Mouse (Mus musculus): ENCODE measurements around the gene Actl6b. TPM values are rescaled to one million over a fixed set of nuclear protein-coding genes. Genes with fewer than 3 reads are reported as not detected.
A peak's percentile ranks its signal among the peaks of the same experiment; 100 is the strongest.

The Actl6b gene
- polyA plus RNA-seq, 1 experiment from 2014 or later, result not detected

GRCm38 (mm10) chr5:137549840-137550239 is 3.5 kb upstream of the Actl6b start:
- Histone ChIP-seq H3K4me1 (peaks cover 8% of the 10 kb centered on the region; the same call in 1 of the 2 replicates), H3K27ac (no peak overlapping the region), H3K36me3 (no peaks in the 10 kb centered on the region), H3K27me3 (ENCODE audit: low read depth, poor library complexity, severe bottlenecking) (peaks cover 16% of the 10 kb centered on the region), H3K9me3 (replicated peaks) (no peaks in the 10 kb centered on the region), H3K4me3 (no peak overlapping the region)
- 94% methylated on average over 2 of the region's 2 CpGs for WGBS
- no peak for DNase-seq (ENCODE audit: low spot score)

- peaks cover 8% of the 10 kb centered on the region; the same call in 1 of the 2 replicates for H3K4me1 ChIP-seq
- DNase-seq (ENCODE audit: low spot score), result no peak
- H3K27ac ChIP-seq, result no peak overlapping the region
- H3K36me3 ChIP-seq, result no peaks in the 10 kb centered on the region
- 81% methylated on average over 5 of the region's 5 CpGs for WGBS
- no peak overlapping the region for H3K4me3 ChIP-seq
- H3K27me3 ChIP-seq (ENCODE audit: low read depth, poor library complexity, severe bottlenecking), result peaks cover 19% of the 10 kb centered on the region
- no peaks in the 10 kb centered on the region for H3K9me3 ChIP-seq (replicated peaks)
Measured at GRCm38 (mm10) chr5:137551119-137551518, 2.2 kb upstream of the Actl6b start.

GRCm38 (mm10) chr5:137553000-137553399 is 317 bp upstream of the Actl6b start:
- H3K27ac ChIP-seq, result no peak overlapping the region
- H3K4me1 ChIP-seq, result peaks cover 8% of the 10 kb centered on the region; the same call in 1 of the 2 replicates
- no peaks in the 10 kb centered on the region for H3K9me3 ChIP-seq (replicated peaks)
- 30% methylated on average over 6 of the region's 6 CpGs for WGBS
- H3K36me3 ChIP-seq, result no peaks in the 10 kb centered on the region
- no peak for DNase-seq (ENCODE audit: low spot score)
- H3K27me3 ChIP-seq (ENCODE audit: low read depth, poor library complexity, severe bottlenecking), result peaks cover 19% of the 10 kb centered on the region
- H3K4me3 ChIP-seq, result peak overlapping the region; percentile 23

GRCm38 (mm10) chr5:137553898-137554297 is 581 bp downstream of the Actl6b start:
- WGBS, result 47% methylated on average over 11 of the region's 11 CpGs
- peaks cover 19% of the 10 kb centered on the region for H3K27me3 ChIP-seq (ENCODE audit: low read depth, poor library complexity, severe bottlenecking)
- no peaks in the 10 kb centered on the region for H3K9me3 ChIP-seq (replicated peaks)
- no peaks in the 10 kb centered on the region for H3K36me3 ChIP-seq
- DNase-seq (ENCODE audit: low spot score), result no peak
- peaks cover 8% of the 10 kb centered on the region; the same call in 1 of the 2 replicates for H3K4me1 ChIP-seq
- no peak overlapping the region for H3K27ac ChIP-seq
- H3K4me3 ChIP-seq, result peak overlapping the region; percentile 23; the same call in 1 of the 2 replicates

- 71% methylated on average over 6 of the region's 6 CpGs for WGBS
- H3K4me3 ChIP-seq, result no peak overlapping the region
Measured at GRCm38 (mm10) chr5:137561556-137561955, 8.2 kb downstream of the Actl6b start.

GRCm38 (mm10) chr5:137562965-137563364 is 9.6 kb downstream of the Actl6b start:
- Histone ChIP-seq H3K27ac (no peak overlapping the region), H3K27me3 (ENCODE audit: low read depth, poor library complexity, severe bottlenecking) (0 out of 2 replicates have a peak, but pooled peaks cover 7% of the 10 kb centered on the region), H3K36me3 (no peaks in the 10 kb centered on the region), H3K4me3 (no peak overlapping the region), H3K9me3 (replicated peaks) (no peaks in the 10 kb centered on the region), H3K4me1 (no peaks in the 10 kb centered on the region)
- 75% methylated on average over 10 of the region's 10 CpGs for WGBS
- no peak for DNase-seq (ENCODE audit: low spot score)

More at GRCm38 (mm10) chr5:137561556-137561955, 8.2 kb downstream of the Actl6b start:
- Histone ChIP-seq H3K9me3 (replicated peaks) (no peaks in the 10 kb centered on the region), H3K4me1 (no peaks in the 10 kb centered on the region), H3K27ac (no peak overlapping the region), H3K36me3 (no peaks in the 10 kb centered on the region), H3K27me3 (ENCODE audit: low read depth, poor library complexity, severe bottlenecking) (no peaks in the 10 kb centered on the region)
- no peak for DNase-seq (ENCODE audit: low spot score)

- no peak for DNase-seq (ENCODE audit: low spot score)
- Histone ChIP-seq H3K36me3 (no peaks in the 10 kb centered on the region), H3K27ac (no peak overlapping the region), H3K4me1 (peaks cover 8% of the 10 kb centered on the region; the same call in 1 of the 2 replicates), H3K9me3 (replicated peaks) (no peaks in the 10 kb centered on the region), H3K27me3 (ENCODE audit: low read depth, poor library complexity, severe bottlenecking) (0 out of 2 replicates have a peak, but pooled peaks cover 7% of the 10 kb centered on the region), H3K4me3 (no peak overlapping the region)
- 78% methylated on average over 6 of the region's 6 CpGs for WGBS
Measured at GRCm38 (mm10) chr5:137565744-137566143, 12.4 kb downstream of the Actl6b start.

- Histone ChIP-seq H3K4me3 (no peak overlapping the region), H3K4me1 (peaks cover 8% of the 10 kb centered on the region; the same call in 1 of the 2 replicates), H3K27me3 (ENCODE audit: low read depth, poor library complexity, severe bottlenecking) (0 out of 2 replicates have a peak, but pooled peaks cover 7% of the 10 kb centered on the region), H3K9me3 (replicated peaks) (no peaks in the 10 kb centered on the region), H3K36me3 (no peaks in the 10 kb centered on the region), H3K27ac (no peak overlapping the region)
- no peak for DNase-seq (ENCODE audit: low spot score)
- 94% methylated on average over 5 of the region's 5 CpGs for WGBS
Measured at GRCm38 (mm10) chr5:137566416-137566815, 13.1 kb downstream of the Actl6b start.

GRCm38 (mm10) chr5:137568223-137568798 is 15.0 kb downstream of the Actl6b start:
- Histone ChIP-seq H3K27ac (no peak overlapping the region), H3K4me3 (no peak overlapping the region), H3K27me3 (ENCODE audit: low read depth, poor library complexity, severe bottlenecking) (peaks cover 8% of the 10 kb centered on the region; the same call in 1 of the 2 replicates), H3K4me1 (peaks cover 8% of the 10 kb centered on the region; the same call in 1 of the 2 replicates), H3K9me3 (replicated peaks) (no peaks in the 10 kb centered on the region), H3K36me3 (no peaks in the 10 kb centered on the region)
- 88% methylated on average over 8 of the region's 8 CpGs for WGBS
- DNase-seq (ENCODE audit: low spot score), result no peak

GRCm38 (mm10) chr5:137569031-137569430 is 15.7 kb downstream of the Actl6b start:
- WGBS, result 65% methylated on average over 12 of the region's 12 CpGs
- Histone ChIP-seq H3K27ac (no peak overlapping the region), H3K4me1 (peaks cover 8% of the 10 kb centered on the region; the same call in 1 of the 2 replicates), H3K27me3 (ENCODE audit: low read depth, poor library complexity, severe bottlenecking) (peaks cover 15% of the 10 kb centered on the region), H3K9me3 (replicated peaks) (no peaks in the 10 kb centered on the region), H3K36me3 (no peaks in the 10 kb centered on the region), H3K4me3 (no peak overlapping the region)
- DNase-seq (ENCODE audit: low spot score), result no peak

- H3K4me1 ChIP-seq, result peaks cover 13% of the 10 kb centered on the region
- no peak within 1 kb of the TSS for H3K4me3 ChIP-seq
- H3K27me3 ChIP-seq (ENCODE audit: low read depth, poor library complexity, severe bottlenecking), result peaks cover 22% of the 10 kb centered on the region
- no peak for DNase-seq (ENCODE audit: low spot score)
- WGBS, result 30% methylated on average over 9 of the region's 9 CpGs
- no peaks in the 10 kb centered on the region for H3K36me3 ChIP-seq
- H3K27ac ChIP-seq, result no peak within 1 kb of the TSS; the same call in 1 of the 2 replicates
- H3K9me3 ChIP-seq (replicated peaks), result no peaks in the 10 kb centered on the region
Measured at GRCm38 (mm10) chr5:137569665-137570064, 16.3 kb downstream of the Actl6b start, which contains the start of gene Tfr2. TSS of gene Tfr2 (plus strand) at chr5:137569840.

GRCm38 (mm10) chr5:137570181-137570580 is 16.9 kb downstream of the Actl6b start:
- Histone ChIP-seq H3K4me1 (peaks cover 14% of the 10 kb centered on the region), H3K27me3 (ENCODE audit: low read depth, poor library complexity, severe bottlenecking) (peaks cover 27% of the 10 kb centered on the region), H3K36me3 (no peaks in the 10 kb centered on the region), H3K9me3 (replicated peaks) (no peaks in the 10 kb centered on the region), H3K4me3 (no peak overlapping the region), H3K27ac (no peak overlapping the region)
- 68% methylated on average over 7 of the region's 7 CpGs for WGBS
- DNase-seq (ENCODE audit: low spot score), result no peak

GRCm38 (mm10) chr5:137570691-137571586 is 17.6 kb downstream of the Actl6b start:
- no peak overlapping the region for H3K4me3 ChIP-seq
- peaks cover 14% of the 10 kb centered on the region for H3K4me1 ChIP-seq
- no peaks in the 10 kb centered on the region for H3K36me3 ChIP-seq
- H3K9me3 ChIP-seq (replicated peaks), result no peaks in the 10 kb centered on the region
- no peak for DNase-seq (ENCODE audit: low spot score)
- WGBS, result 83% methylated on average over 17 of the region's 17 CpGs
- H3K27ac ChIP-seq, result no peak overlapping the region
- H3K27me3 ChIP-seq (ENCODE audit: low read depth, poor library complexity, severe bottlenecking), result peaks cover 34% of the 10 kb centered on the region
